Mouse (Mus musculus): ENCODE measurements around the gene Rexo4.
A peak's percentile ranks its signal among the peaks of the same experiment; 100 is the strongest.

Rexo4 gene

GRCm38 (mm10) chr2:26963923-26964723 lies at the start of gene Rexo4:
Gene Rexo4 (minus strand): TSS chr2:26964386.
- peak; percentile 95 for DNase-seq (ENCODE audit: low spot score)

GRCm38 (mm10) chr2:27009714-27010244 lies 45.6 kb upstream of the Rexo4 start, which contains the start of gene Cacfd1:
Gene Cacfd1 (plus strand): TSS chr2:27009926.
- peak; percentile 90 for DNase-seq (ENCODE audit: low spot score)

- DNase-seq (ENCODE audit: low spot score), result no peak
Measured at GRCm38 (mm10) chr2:27007701-27008100, 43.5 kb upstream of the Rexo4 start.

- no peak for DNase-seq (ENCODE audit: low spot score)
Measured at GRCm38 (mm10) chr2:27006255-27006654, 42.1 kb upstream of the Rexo4 start.

GRCm38 (mm10) chr2:26997993-26998392 lies 33.8 kb upstream of the Rexo4 start:
- DNase-seq (ENCODE audit: low spot score), result peak; percentile 79

GRCm38 (mm10) chr2:26997498-26997897 lies 33.3 kb upstream of the Rexo4 start:
- peak; percentile 45 for DNase-seq (ENCODE audit: low spot score)

GRCm38 (mm10) chr2:26993936-26994335 lies 29.8 kb upstream of the Rexo4 start:
- DNase-seq (ENCODE audit: low spot score), result no peak

GRCm38 (mm10) chr2:26984640-26985039 lies 20.5 kb upstream of the Rexo4 start:
- DNase-seq (ENCODE audit: low spot score), result no peak

GRCm38 (mm10) chr2:26984179-26984578 lies 20.0 kb upstream of the Rexo4 start:
- DNase-seq (ENCODE audit: low spot score), result no peak

- no peak for DNase-seq (ENCODE audit: low spot score)
Measured at GRCm38 (mm10) chr2:26980361-26980760, 16.2 kb upstream of the Rexo4 start.

- DNase-seq (ENCODE audit: low spot score), result no peak
Measured at GRCm38 (mm10) chr2:26973960-26974359, 9.8 kb upstream of the Rexo4 start.

GRCm38 (mm10) chr2:26973116-26973515 lies 8.9 kb upstream of the Rexo4 start, which contains the start of gene Adamts13:
Gene Adamts13 (plus strand): TSS chr2:26973416.
- no peak for DNase-seq (ENCODE audit: low spot score)

- DNase-seq (ENCODE audit: low spot score), result no peak
Measured at GRCm38 (mm10) chr2:26967262-26967661, 3.1 kb upstream of the Rexo4 start.

- no peak for DNase-seq (ENCODE audit: low spot score)
Measured at GRCm38 (mm10) chr2:26964724-26965370, 661 bp upstream of the Rexo4 start.

- no peak for DNase-seq (ENCODE audit: low spot score)
Measured at GRCm38 (mm10) chr2:26960756-26961155, 3.4 kb downstream of the Rexo4 start.

- DNase-seq (ENCODE audit: low spot score), result no peak
Measured at GRCm38 (mm10) chr2:26957488-26957859, 6.7 kb downstream of the Rexo4 start.

GRCm38 (mm10) chr2:26956811-26957487 lies 7.2 kb downstream of the Rexo4 start:
- DNase-seq (ENCODE audit: low spot score), result no peak

GRCm38 (mm10) chr2:26954735-26955395 lies 9.3 kb downstream of the Rexo4 start:
- DNase-seq (ENCODE audit: low spot score), result no peak

GRCm38 (mm10) chr2:26952866-26953265 lies 11.3 kb downstream of the Rexo4 start:
- DNase-seq (ENCODE audit: low spot score), result no peak

- no peak for DNase-seq (ENCODE audit: low spot score)
Measured at GRCm38 (mm10) chr2:26952193-26952592, 12.0 kb downstream of the Rexo4 start.

GRCm38 (mm10) chr2:26951346-26951905 lies 12.8 kb downstream of the Rexo4 start:
- DNase-seq (ENCODE audit: low spot score), result no peak

GRCm38 (mm10) chr2:26950411-26950810 lies 13.8 kb downstream of the Rexo4 start:
- DNase-seq (ENCODE audit: low spot score), result no peak

All from MN1 (cell line).